Comparison of ENCODE assay signal across 31 mouse cellular contexts in the genomic region with DNA sequence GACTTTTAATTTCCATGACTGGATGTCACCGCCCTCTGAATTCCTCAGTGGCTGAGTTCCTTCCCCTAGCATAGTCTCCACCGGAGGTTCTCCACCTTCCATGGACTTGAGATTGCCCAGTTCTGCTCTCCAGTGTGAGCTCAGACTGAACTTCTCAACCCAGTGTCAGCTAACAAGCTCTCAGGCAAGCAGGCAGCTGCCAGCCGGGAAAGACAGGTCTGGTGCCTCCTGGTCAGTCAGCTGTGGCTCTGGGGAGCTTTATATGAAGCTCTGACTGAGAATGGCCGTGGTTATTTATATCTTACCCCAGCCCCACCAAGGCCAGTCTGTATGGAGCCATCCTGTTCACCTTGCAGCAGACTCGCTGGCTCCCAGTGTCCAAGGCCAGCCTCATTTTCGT. TPM values are rescaled to one million over a fixed set of nuclear protein-coding genes. Genes with fewer than 3 reads are reported as not detected.
DNase-seq lines count a peak whose midpoint lies in the region; ATAC-seq and TF ChIP-seq lines count a peak whose summit lies in the region.
"Had no signal": no experiment of that assay in that cellular context is flagged by ENCODE, and none has a peak within 500 bp of the region (broad histone marks: within the 10 kb centered on the region; RNA-seq: fewer than 3 reads in every experiment).

No protein-coding gene starts in this region.

- 75% methylated on average over 6 of the region's 6 CpGs for WGBS in embryonic facial prominence, embryonic 14.5 days
- WGBS in embryonic facial prominence, embryonic 10.5 days = 87% methylated on average over 6 of the region's 6 CpGs
- WGBS in heart, embryonic 13.5 days = 47% methylated on average over 6 of the region's 6 CpGs

- no peak for TF ChIP-seq CTCF in layer of hippocampus, adult 2 months (conservative IDR thresholded peaks at IDR 0.05)

- no peak overlapping the region for H3K27ac ChIP-seq in embryonic facial prominence, embryonic 14.5 days (replicated peaks; ENCODE audit: low read depth, low read length)
- H3K27ac ChIP-seq in embryonic facial prominence, embryonic 10.5 days (replicated peaks) = no peak overlapping the region
- H3K27ac ChIP-seq in layer of hippocampus, adult 2 months = 0 out of 2 replicates have a peak overlapping the region, but pooled peaks have one; percentile 14
- peak overlapping the region; percentile 78 for H3K27ac ChIP-seq in heart, embryonic 13.5 days (replicated peaks)
- H3K27ac ChIP-seq: forebrain, embryonic 10.5 days; hindbrain, embryonic 10.5 days; intestine, embryonic 15.5 days; limb, embryonic 13.5 days; liver, embryonic 14.5 days; neural tube, embryonic 13.5 days; stomach, postnatal 0 days had no signal

- no peaks in the 10 kb centered on the region for H3K9me3 ChIP-seq in embryonic facial prominence, embryonic 14.5 days (ENCODE audit: control insufficient read depth, low read length)
- H3K9me3 ChIP-seq in embryonic facial prominence, embryonic 10.5 days = no peaks in the 10 kb centered on the region
- no peaks in the 10 kb centered on the region for H3K9me3 ChIP-seq in heart, embryonic 13.5 days
- H3K9me3 ChIP-seq: forebrain, embryonic 10.5 days; hindbrain, embryonic 10.5 days; intestine, embryonic 15.5 days; limb, embryonic 13.5 days; neural tube, embryonic 13.5 days had no signal

- no peaks in the 10 kb centered on the region for H3K4me1 ChIP-seq in embryonic facial prominence, embryonic 14.5 days (ENCODE audit: control insufficient read depth, insufficient read depth, low read length)
- no peaks in the 10 kb centered on the region for H3K4me1 ChIP-seq in embryonic facial prominence, embryonic 10.5 days
- H3K4me1 ChIP-seq in heart, embryonic 13.5 days = peaks cover 44% of the 10 kb centered on the region
- H3K4me1 ChIP-seq: hindbrain, embryonic 10.5 days; intestine, embryonic 15.5 days; limb, embryonic 13.5 days; neural tube, embryonic 13.5 days had no signal

- H3K9ac ChIP-seq in embryonic facial prominence, embryonic 14.5 days (ENCODE audit: low read depth, low read length) = no peak overlapping the region
- H3K9ac ChIP-seq in heart, embryonic 13.5 days = no peak overlapping the region
- H3K9ac ChIP-seq: forebrain, postnatal 0 days; intestine, embryonic 15.5 days; limb, embryonic 13.5 days; liver, embryonic 14.5 days; lung, embryonic 14.5 days; neural tube, embryonic 13.5 days had no signal

- peak; percentile 45 for DNase-seq in embryonic facial prominence, embryonic 14.5 days (ENCODE audit: low spot score)
- no peak for DNase-seq in embryonic facial prominence, embryonic 10.5 days (ENCODE audit: low spot score)
- no peak for DNase-seq in layer of hippocampus, adult 2 months (ENCODE audit: low spot score in 2 of 2)
- DNase-seq in layer of hippocampus, postnatal 10 days (ENCODE audit: low spot score in 2 of 2) = no peak
- DNase-seq in heart, postnatal 4 days = peak; percentile 40
- no peak for DNase-seq in B cell, adult 2 months
- DNase-seq in right cerebral cortex, postnatal 14 days = no peak
- DNase-seq: cerebellum, adult 8-10 months; cerebellum, postnatal 36 days; forebrain, postnatal 0 days; gastrocnemius, postnatal 25 days; kidney, adult 8-10 months; kidney, postnatal 10 days; layer of hippocampus, postnatal 36 days; lung, embryonic 14.5 days; lung, postnatal 36 days; midbrain, embryonic 14.5 days; right cerebral cortex, postnatal 4 days; thymus, adult 2 months; thymus, postnatal 4 days had no signal

- no peak overlapping the region for H3K4me2 ChIP-seq in embryonic facial prominence, embryonic 14.5 days (ENCODE audit: low read depth, low read length)
- peak overlapping the region; percentile 4; the same call in 1 of the 2 replicates for H3K4me2 ChIP-seq in heart, embryonic 13.5 days
- H3K4me2 ChIP-seq: intestine, embryonic 15.5 days; limb, embryonic 13.5 days; lung, embryonic 14.5 days; neural tube, embryonic 13.5 days had no signal

- H3K36me3 ChIP-seq in embryonic facial prominence, embryonic 14.5 days (ENCODE audit: control insufficient read depth, insufficient read depth, low read length) = 0 out of 2 replicates have a peak, but pooled peaks cover 3% of the 10 kb centered on the region
- H3K36me3 ChIP-seq in embryonic facial prominence, embryonic 10.5 days (replicated peaks) = no peaks in the 10 kb centered on the region
- H3K36me3 ChIP-seq in heart, embryonic 13.5 days = peaks cover 39% of the 10 kb centered on the region
- H3K36me3 ChIP-seq: forebrain, embryonic 10.5 days; intestine, embryonic 15.5 days; limb, embryonic 13.5 days had no signal

- peak; percentile 13; the same call in 1 of the 2 replicates for ATAC-seq in embryonic facial prominence, embryonic 14.5 days (ENCODE audit: low read depth)
- no peak for ATAC-seq in heart, embryonic 13.5 days (ENCODE audit: extremely low read depth, insufficient number of reproducible peaks, low FRiP score, low TSS enrichment)
- ATAC-seq: CD4-positive, CD25-positive, alpha-beta regulatory T cell, adult 4 months; forebrain, postnatal 0 days; hindbrain, embryonic 16.5 days; intestine, embryonic 15.5 days had no signal

- H3K27me3 ChIP-seq in embryonic facial prominence, embryonic 14.5 days (replicated peaks; ENCODE audit: control insufficient read depth, insufficient read depth, low read length) = no peaks in the 10 kb centered on the region
- no peaks in the 10 kb centered on the region for H3K27me3 ChIP-seq in embryonic facial prominence, embryonic 10.5 days (replicated peaks; ENCODE audit: low read depth, poor library complexity, severe bottlenecking)
- H3K27me3 ChIP-seq in heart, embryonic 13.5 days (replicated peaks) = no peaks in the 10 kb centered on the region
- H3K27me3 ChIP-seq: intestine, embryonic 15.5 days; limb, embryonic 13.5 days; neural tube, embryonic 13.5 days had no signal

- H3K4me3 ChIP-seq in embryonic facial prominence, embryonic 14.5 days (ENCODE audit: low read depth, low read length) = no peak overlapping the region
- no peak overlapping the region for H3K4me3 ChIP-seq in embryonic facial prominence, embryonic 10.5 days
- no peak overlapping the region for H3K4me3 ChIP-seq in layer of hippocampus, adult 2 months
- H3K4me3 ChIP-seq in heart, embryonic 13.5 days = no peak overlapping the region
- H3K4me3 ChIP-seq: forebrain, embryonic 10.5 days; hindbrain, embryonic 10.5 days; intestine, embryonic 15.5 days; limb, embryonic 13.5 days; neural tube, embryonic 13.5 days had no signal

RNA-seq across cellular contexts. Expression of gene Tmem38a, which starts 12.5 kb away (rescaled TPM):
- 60.1 and 70.6 TPM in 2 replicates for polyA plus RNA-seq in embryonic facial prominence, embryonic 14.5 days (2014; fragmentation: Nextera tagmentation; extraction: Ambion mirVana)
- polyA plus RNA-seq in embryonic facial prominence, embryonic 10.5 days (2016; fragmentation: Nextera tagmentation; extraction: Ambion mirVana) = 9.8 and 11.2 TPM in 2 replicates
- 100 to 1,000 TPM; 115 to 120 TPM for total RNA-seq in layer of hippocampus, adult 2 months (2021)
- 10 to 100 TPM; 79.5 to 82.5 TPM for total RNA-seq in layer of hippocampus, postnatal 10 days (2021)
- 57.2 and 66.7 TPM in 2 replicates for polyA plus RNA-seq in heart, embryonic 13.5 days (2015; fragmentation: Nextera tagmentation; extraction: Ambion mirVana)
- 100 to 1,000 TPM; 213 to 221 TPM for total RNA-seq in heart, postnatal 4 days (2021)
- total RNA-seq: megakaryocyte-erythroid progenitor cell, adult 5-6 weeks had no signal

RNA-seq across cellular contexts. Expression of gene Smim7, which starts 13.5 kb away (rescaled TPM):
- 100 and 113 TPM in 2 replicates for polyA plus RNA-seq in embryonic facial prominence, embryonic 14.5 days (2014; fragmentation: Nextera tagmentation; extraction: Ambion mirVana)
- polyA plus RNA-seq in embryonic facial prominence, embryonic 10.5 days (2016; fragmentation: Nextera tagmentation; extraction: Ambion mirVana) = 107 TPM in 2 replicates
- 100 to 1,000 TPM; 103 to 104 TPM for total RNA-seq in layer of hippocampus, adult 2 months (2021)
- total RNA-seq in layer of hippocampus, postnatal 10 days (2021) = 100 to 1,000 TPM; 119 to 128 TPM
- polyA plus RNA-seq in heart, embryonic 13.5 days (2015; fragmentation: Nextera tagmentation; extraction: Ambion mirVana) = 92.2 and 104 TPM in 2 replicates
- total RNA-seq in heart, postnatal 4 days (2021) = 100 to 1,000 TPM; 120 to 130 TPM

RNA-seq across cellular contexts. Expression of gene Med26, which starts 36.3 kb away (rescaled TPM):
- polyA plus RNA-seq in embryonic facial prominence, embryonic 14.5 days (2014; fragmentation: Nextera tagmentation; extraction: Ambion mirVana) = 13.9 and 16.2 TPM in 2 replicates
- 20.1 and 20.2 TPM in 2 replicates for polyA plus RNA-seq in embryonic facial prominence, embryonic 10.5 days (2016; fragmentation: Nextera tagmentation; extraction: Ambion mirVana)
- 10 to 100 TPM; 10.5 to 10.6 TPM for total RNA-seq in layer of hippocampus, adult 2 months (2021)
- 1 to 10 TPM; 8.9 to 9.2 TPM for total RNA-seq in layer of hippocampus, postnatal 10 days (2021)
- polyA plus RNA-seq in heart, embryonic 13.5 days (2015; fragmentation: Nextera tagmentation; extraction: Ambion mirVana) = 9.1 and 9.3 TPM in 2 replicates
- total RNA-seq in heart, postnatal 4 days (2021) = 1 to 10 TPM; 8.6 TPM

Comparison
In these comparisons a context has a peak if more than half of its experiments do, and no peak if none do; other contexts are left out.
1. DNase-seq: peak in embryonic facial prominence, embryonic 14.5 days (single experiment) and heart, postnatal 4 days (single experiment); none in embryonic facial prominence, embryonic 10.5 days (single experiment), layer of hippocampus, adult 2 months (0 of 2), layer of hippocampus, postnatal 10 days (0 of 2), B cell, adult 2 months (0 of 2) and right cerebral cortex, postnatal 14 days (single experiment).
2. H3K27ac ChIP-seq: peak in layer of hippocampus, adult 2 months (single experiment) and heart, embryonic 13.5 days (single experiment); none in embryonic facial prominence, embryonic 14.5 days (single experiment) and embryonic facial prominence, embryonic 10.5 days (single experiment).